Mouse (Mus musculus) left cerebral cortex, adult 2 months (tissue): ENCODE data around the gene Smndc1. TPM values are rescaled to one million over a fixed set of nuclear protein-coding genes. Genes with fewer than 3 reads are reported as not detected.
"Not testable (repeated sequence)": the region's sequence is repeated elsewhere in the genome, so short reads cannot be mapped to it uniquely, and the experiment has no call there.

Experiments
- DNase-seq, 2 experiments: peaks; one replicate each; pipeline ENCODE4 v3.0.0; 2021 to 2022; ENCODE audit warnings: low spot score in 2 of 2, mixed read lengths in 1 of 2; ENCODE audit errors: extremely low spot score in 1 of 2
- H3K27ac ChIP-seq: fragments of 200-600 bp; 2 replicates; pipeline ENCODE4 v1.8.1; 2022
- H3K4me3 ChIP-seq: fragments of 200-600 bp; 2 replicates; pipeline ENCODE4 v1.8.1; 2022
- CTCF ChIP-seq: fragments of 200-600 bp; IDR thresholded peaks from 2 replicates; pipeline ENCODE4 v1.8.1; 2022; ENCODE audit warnings: antibody characterized with exemption, mild to moderate bottlenecking, moderate library complexity
- intact Hi-C: fragments of 180-260 bp; cut with DNase I; formaldehyde crosslinking; loops from one replicate; pipeline ENCODE4 v1.15.1; 2025
- total RNA-seq, 2 experiments: library from RNA; stranded (reverse); gene quantifications; 2 replicates each; pipeline ENCODE4 v1.2.3; 2021

Gene Smndc1
- total RNA-seq, 2 experiments from 2014 or later = 35.1 to 35.8 TPM

DNA sequence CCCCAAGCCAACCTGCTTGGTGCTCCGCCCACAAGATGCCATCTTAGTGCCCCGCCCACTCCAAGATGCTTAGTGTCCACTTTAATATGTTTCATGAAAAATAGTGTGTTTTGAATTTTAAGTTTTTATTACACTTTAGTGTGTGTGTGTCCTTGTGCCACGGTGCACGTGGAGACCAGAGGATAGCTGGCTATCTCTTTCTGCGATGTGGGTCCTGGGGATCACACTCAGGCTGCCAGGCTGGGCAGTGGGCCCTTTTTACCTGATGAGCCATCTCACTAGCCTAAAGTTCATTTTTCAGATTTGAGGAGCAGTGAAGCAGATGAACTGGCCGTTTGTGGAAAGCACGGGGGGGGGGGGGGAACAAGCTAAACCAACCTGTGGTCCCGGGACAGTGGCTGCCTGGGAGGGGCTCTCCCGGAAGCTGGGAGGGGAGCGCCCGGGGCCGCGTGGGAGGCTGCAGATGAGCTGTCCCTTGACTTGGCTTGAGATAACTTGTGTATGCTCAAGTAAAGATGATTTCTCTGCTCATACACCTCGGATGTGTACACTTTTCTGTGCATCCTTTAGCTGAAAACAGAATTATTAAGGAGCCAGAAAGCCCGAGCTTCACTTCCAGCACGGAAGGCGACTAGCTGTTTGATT is 19.4 kb upstream of the Smndc1 start:
- no peak for TF ChIP-seq CTCF
- intact Hi-C loops = no loop called here
- Histone ChIP-seq H3K27ac (no peak overlapping the region), H3K4me3 (no peak overlapping the region)
- DNase-seq = no peak

DNA sequence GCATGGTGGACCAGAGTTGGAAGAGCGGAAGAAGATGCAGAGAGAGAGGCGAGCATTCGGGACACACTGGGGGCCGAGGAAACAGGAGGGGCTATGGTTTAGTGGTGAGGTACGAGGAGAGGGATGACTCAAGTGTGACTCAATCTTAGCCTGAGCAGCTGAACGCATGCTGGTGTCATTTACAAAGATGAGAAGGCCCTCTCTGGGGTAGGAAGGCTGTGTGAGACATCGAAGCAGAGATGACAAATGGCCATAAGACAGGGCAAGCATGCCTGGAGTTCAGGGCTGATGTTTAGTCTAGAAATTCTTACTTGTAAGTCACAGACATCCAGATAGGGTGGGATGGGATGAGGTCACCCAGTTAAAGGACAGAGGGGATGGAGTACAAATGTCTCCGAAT is 18.0 kb upstream of the Smndc1 start:
- DNase-seq = no peak
- no peak for TF ChIP-seq CTCF
- intact Hi-C loops = no loop called here
- Histone ChIP-seq H3K27ac (no peak overlapping the region), H3K4me3 (no peak overlapping the region)

DNA sequence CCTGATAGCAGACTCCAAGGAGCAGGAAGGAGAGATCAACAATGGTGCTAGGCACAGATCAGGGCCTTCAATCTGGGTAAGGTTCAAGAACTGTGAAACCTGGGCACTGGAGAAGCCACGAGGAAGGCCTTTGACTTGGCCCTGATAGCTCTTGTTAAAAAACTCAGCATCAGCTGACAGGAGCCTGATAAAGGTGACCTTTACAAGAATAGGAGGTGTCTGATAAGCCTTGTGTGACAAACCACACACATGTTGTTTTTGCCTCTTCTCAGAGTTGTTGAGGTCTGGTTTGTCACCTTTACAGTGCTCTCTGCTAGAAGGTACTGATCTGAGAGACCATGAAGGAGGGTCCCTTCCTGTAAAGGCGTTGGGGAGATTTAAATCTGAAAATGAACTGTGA is 17.0 kb upstream of the Smndc1 start:
- H3K4me3 ChIP-seq = no peak overlapping the region
- no peak overlapping the region for H3K27ac ChIP-seq
- DNase-seq = no peak
- TF ChIP-seq CTCF = no peak
- intact Hi-C loops = no loop called here

DNA sequence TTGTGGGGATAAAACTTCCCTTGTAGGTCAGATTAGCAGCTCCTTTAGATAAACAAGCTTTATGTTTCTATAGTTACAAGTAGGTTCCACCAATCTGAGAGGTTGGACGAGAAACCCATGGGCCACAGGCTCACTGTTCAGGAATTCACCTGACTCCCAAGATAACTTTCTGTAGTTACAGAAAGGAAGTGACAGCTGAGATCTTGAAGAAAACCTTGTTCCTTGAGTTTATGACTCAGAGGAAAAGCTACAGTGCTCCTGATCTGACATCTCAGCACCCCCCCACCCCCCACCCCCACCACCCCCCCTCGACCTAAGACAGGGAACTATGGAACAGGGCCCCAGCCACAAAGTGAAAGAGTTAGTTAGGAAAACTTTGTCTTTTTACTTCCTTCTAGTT is 15.4 kb upstream of the Smndc1 start:
- no peak for TF ChIP-seq CTCF
- DNase-seq = no peak
- Histone ChIP-seq H3K4me3 (no peak overlapping the region), H3K27ac (no peak overlapping the region)
- intact Hi-C loops = no loop called here

DNA sequence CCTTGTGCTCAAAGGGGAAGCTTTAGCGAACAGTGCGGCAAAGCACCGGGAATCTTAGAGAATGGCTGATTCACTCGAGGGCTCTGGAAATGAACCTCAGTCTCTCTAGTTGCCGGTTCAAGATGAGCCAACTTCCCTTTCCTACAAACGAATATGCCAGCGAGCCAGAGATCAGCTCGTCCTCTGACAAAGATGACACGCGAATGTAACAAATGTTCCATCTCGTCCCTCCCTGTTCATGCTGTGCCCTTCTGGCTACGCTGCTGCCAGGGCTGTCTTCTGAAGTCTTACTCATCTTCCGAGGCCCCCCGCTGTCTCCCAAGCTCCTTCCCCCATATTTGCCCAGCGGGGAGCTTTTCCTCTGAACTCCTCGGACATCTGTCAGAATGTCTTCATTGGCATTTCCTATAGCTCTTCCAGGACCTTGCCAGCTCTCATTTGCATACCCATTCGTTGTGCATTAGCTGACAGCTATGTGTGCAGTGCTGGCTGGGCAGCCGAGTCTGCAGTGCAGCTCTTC is 14.5 kb upstream of the Smndc1 start:
- intact Hi-C loops = no loop called here
- H3K4me3 ChIP-seq = no peak overlapping the region
- TF ChIP-seq CTCF = no peak
- DNase-seq = no peak
- H3K27ac ChIP-seq = no peak overlapping the region

DNA sequence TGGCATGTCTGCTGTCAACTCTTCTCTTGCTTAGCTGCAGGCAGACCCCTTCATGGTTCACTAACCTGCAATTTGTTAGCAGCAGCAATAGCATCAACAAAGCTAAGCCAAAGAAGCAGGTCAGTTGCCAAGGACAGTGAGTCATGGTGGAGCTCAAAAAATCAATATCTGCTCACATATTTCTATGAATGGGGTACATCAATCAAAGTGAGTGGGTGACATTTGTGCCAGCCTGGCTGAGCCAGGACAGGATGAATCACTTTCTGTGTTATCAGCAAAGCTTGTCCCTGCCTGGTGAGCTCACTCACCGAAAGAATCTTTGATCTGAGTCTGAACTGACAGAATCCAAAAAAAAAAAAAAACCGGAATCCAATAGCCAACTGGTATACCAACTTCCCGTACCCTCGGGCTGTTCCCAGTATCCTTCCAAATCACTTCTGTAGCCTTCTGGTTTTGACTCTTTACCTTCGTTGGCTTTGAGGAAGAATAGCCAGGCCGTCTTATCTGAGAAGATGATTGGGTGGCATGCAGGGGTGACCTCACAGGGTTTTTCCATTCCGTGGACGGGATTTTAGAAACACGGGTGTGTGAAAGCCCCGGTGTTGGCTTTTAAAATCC is 13.9 kb upstream of the Smndc1 start:
- intact Hi-C loops = no loop called here
- Histone ChIP-seq H3K4me3 (no peak overlapping the region), H3K27ac (no peak overlapping the region)
- no peak for DNase-seq
- no peak for TF ChIP-seq CTCF

DNA sequence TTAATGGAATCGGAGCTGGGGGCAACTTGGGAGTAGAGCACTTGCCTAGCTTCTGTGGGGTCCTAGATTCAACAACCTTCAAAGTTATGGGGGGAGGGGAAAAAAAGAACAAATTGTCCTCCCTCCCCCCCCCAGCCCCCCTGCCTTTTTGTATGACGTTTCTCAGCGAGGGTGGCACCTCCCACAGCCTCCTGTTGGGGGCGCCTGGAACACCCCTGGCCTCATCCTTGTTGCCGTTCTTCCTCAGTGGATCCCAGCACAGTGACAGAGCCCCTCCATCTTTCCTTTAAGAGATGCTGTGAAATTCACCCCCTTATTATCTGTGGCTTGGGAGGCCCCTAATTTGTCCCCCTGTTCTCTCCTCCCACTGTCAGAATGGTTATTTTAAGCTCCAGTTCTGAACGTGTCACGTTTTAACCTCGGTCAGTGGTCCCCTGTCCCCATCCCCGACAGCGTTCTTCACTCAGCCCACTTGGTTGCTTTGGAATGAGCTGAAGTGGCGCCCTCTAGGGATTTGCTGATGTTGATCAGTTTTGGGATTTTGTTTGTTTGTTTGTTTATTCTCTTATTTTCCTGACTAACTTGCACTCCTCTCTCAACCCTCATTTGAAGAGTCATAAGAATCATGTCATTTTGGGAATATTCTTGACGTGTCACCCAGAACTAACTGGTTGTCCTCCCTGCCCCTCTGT is 12.5 kb upstream of the Smndc1 start:
- H3K27ac ChIP-seq = no peak overlapping the region
- no peak; the same call in none of the 2 replicates for TF ChIP-seq CTCF
- intact Hi-C loops = no loop called here
- no peak for DNase-seq
- no peak overlapping the region for H3K4me3 ChIP-seq

DNA sequence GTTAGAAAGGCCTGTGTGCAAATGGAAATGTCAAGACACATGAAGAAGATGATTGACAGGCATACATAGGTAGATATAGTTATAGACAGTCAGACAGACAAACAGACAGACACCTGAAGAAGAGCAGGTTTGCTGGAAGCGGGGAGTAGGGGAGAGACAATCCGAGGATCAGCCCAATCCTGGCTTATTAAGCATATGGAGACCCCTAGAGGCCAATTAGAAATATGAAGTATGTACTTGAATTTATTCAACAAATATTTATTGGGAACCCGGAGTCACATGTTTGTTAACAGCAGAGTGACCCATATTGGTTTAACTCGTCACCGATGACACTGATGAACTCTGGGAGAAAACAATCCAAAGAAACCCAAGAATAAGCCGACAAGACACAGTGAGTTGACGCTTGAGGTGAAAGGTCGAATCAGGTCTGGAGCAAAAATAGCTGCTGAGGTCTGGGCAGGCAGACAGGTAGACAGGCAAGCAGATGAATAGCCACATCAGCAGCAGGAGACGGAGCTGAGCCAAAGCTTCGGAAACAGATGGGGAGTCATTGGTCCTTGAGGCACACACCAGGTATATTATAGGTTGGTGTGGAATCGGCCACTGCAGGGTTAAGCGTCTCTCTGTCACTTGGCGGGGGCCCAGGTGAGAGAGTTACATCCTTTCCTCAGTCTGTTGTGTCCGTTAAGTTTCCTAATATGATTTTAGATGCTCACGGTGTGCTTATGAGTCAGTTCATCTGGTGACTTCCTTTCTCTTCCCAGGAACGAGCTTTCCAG is 10.1 kb upstream of the Smndc1 start:
- intact Hi-C loops = no loop called here
- TF ChIP-seq CTCF = peak; percentile 26
- H3K27ac ChIP-seq = no peak overlapping the region

DNA sequence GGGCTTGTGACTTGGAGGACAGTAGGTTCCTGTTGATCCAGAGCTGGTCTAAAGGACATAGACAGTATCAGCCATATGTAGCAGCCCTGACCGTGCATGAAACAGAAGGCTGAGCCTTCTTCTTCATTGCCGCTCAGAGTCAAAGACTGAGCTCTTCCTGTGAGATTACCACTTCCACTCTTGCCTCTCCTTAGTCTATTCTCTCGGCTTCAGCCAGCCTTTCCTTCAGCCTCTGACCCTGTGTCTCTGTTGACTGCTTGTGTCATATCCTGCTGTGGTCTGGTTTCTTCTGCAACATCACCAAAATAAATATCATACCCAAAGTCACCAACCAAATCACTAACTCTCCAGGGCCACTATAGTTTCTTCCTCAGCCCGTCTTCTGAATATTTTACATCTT is 8.8 kb upstream of the Smndc1 start:
- Histone ChIP-seq H3K4me3 (no peak overlapping the region), H3K27ac (no peak overlapping the region)
- intact Hi-C loops = no loop called here
- no peak for TF ChIP-seq CTCF
- DNase-seq = no peak

More for the DNA sequence above, 10.1 kb upstream of the Smndc1 start:
- no peak for DNase-seq
- no peak overlapping the region for H3K4me3 ChIP-seq

DNA sequence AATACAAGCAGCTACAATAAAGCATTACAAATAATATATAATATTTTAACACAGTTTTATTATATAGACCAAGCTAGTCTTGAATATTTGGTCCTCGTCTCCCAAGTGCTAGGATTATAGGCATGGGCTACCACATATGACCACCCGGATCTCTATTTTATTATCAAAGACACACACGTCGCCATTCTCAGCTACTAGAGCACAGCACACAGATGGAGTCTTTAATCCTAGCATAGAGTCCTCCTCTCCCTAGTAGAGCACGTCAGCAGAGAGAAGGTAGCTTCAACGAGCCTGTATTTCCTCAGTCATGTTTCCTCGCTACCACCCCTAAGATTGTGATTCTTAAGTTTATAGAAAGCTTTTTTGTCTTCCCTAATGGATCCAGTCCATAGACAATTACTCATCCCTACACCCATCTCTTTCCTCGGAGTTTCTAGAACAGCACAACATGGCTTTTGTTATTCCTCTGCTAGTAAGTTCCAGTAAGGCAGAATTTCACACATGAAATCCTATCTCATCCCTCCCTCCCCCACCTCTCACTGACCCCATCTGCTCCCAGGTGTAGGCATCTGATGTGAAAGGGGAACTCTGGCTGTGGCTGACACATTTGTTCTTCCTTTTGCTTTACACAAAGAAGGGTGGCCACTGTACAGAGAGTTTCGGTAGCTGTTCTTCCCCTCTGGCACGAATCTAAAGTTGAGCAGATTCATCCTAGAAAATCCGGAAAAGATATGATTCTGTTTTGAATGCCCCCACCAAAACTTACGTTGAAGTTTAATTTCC is 7.3 kb upstream of the Smndc1 start:
- intact Hi-C loops = no loop called here
- DNase-seq = no peak
- Histone ChIP-seq H3K4me3 (no peak overlapping the region), H3K27ac (no peak overlapping the region)
- no peak for TF ChIP-seq CTCF

DNA sequence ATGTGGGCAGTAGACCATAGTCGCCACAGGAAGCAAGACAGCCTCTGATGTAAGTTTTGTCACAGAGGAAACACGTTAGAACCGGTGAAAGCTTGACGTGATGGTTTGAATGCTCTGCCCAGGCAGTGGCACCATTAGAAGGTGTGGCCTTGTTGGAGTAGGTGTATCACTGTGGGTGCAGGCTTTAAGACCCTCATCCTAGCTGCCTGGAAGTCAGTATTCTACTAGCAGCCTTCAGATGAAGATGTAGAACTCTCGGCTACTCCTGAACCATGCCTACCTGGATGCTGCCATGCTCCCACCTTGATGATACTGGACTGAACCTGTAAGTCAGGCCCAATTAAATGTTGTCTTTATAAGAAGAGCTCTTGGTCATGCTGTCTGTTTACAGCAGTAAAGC is 5.4 kb upstream of the Smndc1 start:
- not testable (repeated sequence) for H3K27ac ChIP-seq, H3K4me3 ChIP-seq, DNase-seq
- intact Hi-C loops = loop anchor here (1.0 kb wide), 1 partner anchor 183 kb away; no protein-coding TSS in a partner anchor

DNA sequence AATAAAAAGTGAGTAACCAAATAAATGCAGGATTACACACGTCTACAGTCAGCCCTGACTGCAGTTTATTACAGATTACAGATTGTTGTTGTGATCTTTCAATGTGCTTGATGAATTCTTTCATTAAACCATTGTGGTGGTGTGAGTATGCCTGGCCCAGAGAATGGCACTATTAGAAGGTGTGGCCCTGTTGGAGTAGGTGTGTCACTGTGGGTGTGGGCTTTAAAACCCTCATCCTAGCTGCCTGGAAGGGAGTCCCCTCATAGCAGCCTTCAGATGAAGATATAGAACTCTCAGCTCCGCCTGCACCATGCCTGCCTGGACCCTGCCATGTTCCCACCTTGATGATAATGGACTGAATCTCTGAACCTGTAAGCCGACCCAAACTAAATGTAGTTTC is 4.6 kb upstream of the Smndc1 start:
- not testable (repeated sequence) for H3K27ac ChIP-seq, H3K4me3 ChIP-seq, DNase-seq
- intact Hi-C loops = loop anchor here (1.0 to 5.0 kb wide), 2 partner anchors 184 to 252 kb away; no protein-coding TSS in a partner anchor
